ENCODE assay signal across 4 mouse cellular contexts in the genomic region with DNA sequence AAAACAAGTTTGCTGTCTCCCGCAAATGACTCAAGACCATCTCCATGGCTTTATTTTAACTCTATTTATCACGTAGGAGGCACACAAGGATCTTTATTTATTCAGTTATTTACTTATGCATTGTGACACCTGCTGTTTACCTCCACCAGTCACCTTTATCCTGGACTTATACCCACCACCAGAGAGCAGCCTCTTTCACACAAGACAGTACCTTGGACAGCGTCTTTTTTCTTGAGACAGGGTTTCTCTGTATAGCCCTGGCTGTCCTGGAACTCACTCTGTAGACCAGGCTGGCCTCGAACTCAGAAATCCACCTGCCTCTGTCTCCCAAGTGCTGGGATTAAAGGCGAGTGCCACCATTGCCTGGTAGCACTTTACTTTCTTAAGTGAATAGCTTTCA. TPM values are rescaled to one million over a fixed set of nuclear protein-coding genes. Genes with fewer than 3 reads are reported as not detected.
"Had no signal": no experiment of that assay in that cellular context is flagged by ENCODE, and none has a peak within 500 bp of the region (broad histone marks: within the 10 kb centered on the region; RNA-seq: fewer than 3 reads in every experiment).

No protein-coding gene starts in this region.

RNA-seq across cellular contexts. Expression of gene Tph1, which starts 22.1 kb away (rescaled TPM):
- total RNA-seq: megakaryocyte-erythroid progenitor cell, adult 5-6 weeks had no signal
- polyA plus RNA-seq: liver, embryonic 15.5 days; macrophage; spleen, adult 2 months had no signal
